Mouse (Mus musculus) liver, embryonic 14.5 days (tissue): ENCODE data around the gene Cd9.

Experiments used
- CTCF ChIP-seq: IDR thresholded peaks from 2 replicates; pipeline ENCODE4 v1.5.1; 2016; ENCODE audit warnings: antibody characterized with exemption, low read depth, control low read depth
- EP300 ChIP-seq: IDR thresholded peaks from 2 replicates; pipeline ENCODE4 v1.6.1; 2016; ENCODE audit warnings: antibody characterized with exemption, low read depth

GRCm38 (mm10) chr6:125436753-125437152 lies 57.8 kb downstream of the Cd9 start:
- TF ChIP-seq CTCF, result no peak
- TF ChIP-seq EP300, result no peak
